Mouse (Mus musculus) ES-E14 (cell line): ENCODE results near the gene Tctex1d1. TPM values are rescaled to one million over a fixed set of nuclear protein-coding genes. Genes with fewer than 3 reads are reported as not detected.

Experiments
- DNase-seq: peaks from one replicate; pipeline ENCODE4 v3.0.0-alpha.2; 2013; ENCODE audit warnings: low read depth, low spot score
- H3K27ac ChIP-seq: 2 replicates; pipeline ENCODE4 v1.5.1; 2012; ENCODE audit warnings: low read depth, mild to moderate bottlenecking, low read length, moderate library complexity, mixed read lengths; ENCODE audit not compliant: poor library complexity, insufficient read depth, severe bottlenecking
- H3K36me3 ChIP-seq: 2 replicates; pipeline ENCODE4 v1.6.1; 2012; ENCODE audit warnings: mild to moderate bottlenecking, low read length, moderate library complexity, mixed read lengths; ENCODE audit not compliant: control insufficient read depth, poor library complexity, insufficient read depth, severe bottlenecking
- H3K4me1 ChIP-seq, 2 experiments: fragments of 150-350 bp in 1 of 2; sonication (generic) in 1 of 2; 2 replicates each; pipeline ENCODE4 v1.6.1; 2012; ENCODE audit warnings: low read length in 2 of 2, mild to moderate bottlenecking in 1 of 2, mixed read lengths in 1 of 2; ENCODE audit not compliant: control insufficient read depth in 2 of 2, insufficient read depth in 2 of 2, poor library complexity in 1 of 2
- H3K4me3 ChIP-seq, 2 experiments: fragments of 150-350 bp in 1 of 2; sonication (generic) in 1 of 2; 2 replicates each; pipeline ENCODE4 v1.5.1; 2012; ENCODE audit warnings: low read length in 2 of 2, low read depth in 1 of 2, mild to moderate bottlenecking in 1 of 2, mixed read lengths in 1 of 2; ENCODE audit not compliant: insufficient read depth in 1 of 2, poor library complexity in 1 of 2, severe bottlenecking in 1 of 2
- H3K9ac ChIP-seq: 2 replicates; pipeline ENCODE4 v1.6.1; 2012; ENCODE audit warnings: low read depth, mild to moderate bottlenecking, low read length, mixed read lengths; ENCODE audit not compliant: poor library complexity, insufficient read depth, severe bottlenecking
- H3K9me3 ChIP-seq: fragments of 150-350 bp; sonication (generic); 2 replicates; pipeline ENCODE4 v1.6.1; 2012; ENCODE audit warnings: low read depth, mild to moderate bottlenecking, low read length; ENCODE audit not compliant: control insufficient read depth, insufficient read depth
- CHD2 ChIP-seq: IDR thresholded peaks from 2 replicates; pipeline ENCODE4 v1.6.1; 2014; ENCODE audit warnings: mild to moderate bottlenecking, low read depth, low read length, inconsistent platforms
- HCFC1 ChIP-seq: IDR thresholded peaks from 2 replicates; pipeline ENCODE4 v1.6.1; 2012; ENCODE audit warnings: low read length, inconsistent platforms, borderline replicate concordance; ENCODE audit not compliant: insufficient read depth
- MAFK ChIP-seq: IDR thresholded peaks from 2 replicates; pipeline ENCODE4 v1.6.1; 2014; ENCODE audit warnings: mild to moderate bottlenecking, low read depth, low read length, inconsistent platforms; ENCODE audit not compliant: insufficient read depth
- ZC3H11A ChIP-seq: IDR thresholded peaks from 2 replicates; pipeline ENCODE4 v1.6.1; 2012; ENCODE audit warnings: low read depth, mild to moderate bottlenecking, inconsistent platforms, low read length, borderline replicate concordance
- ZNF384 ChIP-seq: IDR thresholded peaks from 2 replicates; pipeline ENCODE4 v1.6.1; 2012; ENCODE audit warnings: low read depth, low read length, inconsistent platforms
- in situ Hi-C, 2 experiments: fragments of 600-800 bp; cut with MboI; formaldehyde crosslinking; loops; one replicate each; pipeline ENCODE4 v1.15.1; 2025; ENCODE audit warnings: low sequenced_read_pairs in 2 of 2, inconsistent platforms in 1 of 2; ENCODE audit not compliant: unreplicated experiment in 2 of 2
- total RNA-seq: library from RNA; depleted of rRNA; stranded (reverse); fragments of 300-350 nt; gene quantifications from 2 replicates; pipeline ENCODE4 v1.2.3, GENCODE M21; 2012; rRNA removed

Tctex1d1 gene
- total RNA-seq, 1 experiment, result not detected

GRCm38 (mm10) chr4:103048046-103048445 is 69.6 kb downstream of the Tctex1d1 start:
- in situ Hi-C loops, result no loop called here
- H3K27ac ChIP-seq, result no peak overlapping the region

More at GRCm38 (mm10) chr4:103048046-103048445, 69.6 kb downstream of the Tctex1d1 start:
- no peak for TF ChIP-seq MAFK
- no peak for TF ChIP-seq HCFC1
- no peak for TF ChIP-seq ZC3H11A
- no peak for TF ChIP-seq CHD2
- no peak for TF ChIP-seq ZNF384
- no peak for DNase-seq
- H3K9ac ChIP-seq, result no peak overlapping the region
- H3K9me3 ChIP-seq, result no peaks in the 10 kb centered on the region
- H3K4me3 ChIP-seq, result no peak overlapping the region
- H3K4me1 ChIP-seq, result no peaks in the 10 kb centered on the region
- H3K36me3 ChIP-seq, result no peaks in the 10 kb centered on the region

Other genes starting within 250 kb of the Tctex1d1 start
- gene Sgip1, start 237.3 kb upstream of the Tctex1d1 start, total RNA-seq, result 0.62 and 1.6 TPM in 2 replicates
- gene Insl5, start 48.2 kb downstream of the Tctex1d1 start, total RNA-seq, result not detected in 2 replicates
- gene Mier1, start 135.8 kb downstream of the Tctex1d1 start, total RNA-seq, result 37.9 and 52.6 TPM in 2 replicates
- 0.74 and 0.76 TPM in 2 replicates for gene Wdr78, start 135.9 kb downstream of the Tctex1d1 start, total RNA-seq
- gene Slc35d1, start 236.6 kb downstream of the Tctex1d1 start, total RNA-seq, result 13.0 TPM in 2 replicates